Mouse (Mus musculus) heart, postnatal 25 days (tissue): ENCODE results near the gene Abca5. TPM values are rescaled to one million over a fixed set of nuclear protein-coding genes. Genes with fewer than 3 reads are reported as not detected.

Experiments
- DNase-seq: peaks from one replicate; pipeline ENCODE4 v3.0.0; 2022; ENCODE audit warnings: low spot score
- intact Hi-C: fragments of 180-260 bp; cut with DNase I; formaldehyde crosslinking; loops from one replicate; pipeline ENCODE4 v1.15.1; 2025
- total RNA-seq, 2 experiments: library from RNA; stranded (reverse); gene quantifications; 2 replicates each; pipeline ENCODE4 v1.2.3; 2021

The Abca5 gene
- total RNA-seq, 2 experiments from 2014 or later = 7.1 to 8.1 TPM

DNA sequence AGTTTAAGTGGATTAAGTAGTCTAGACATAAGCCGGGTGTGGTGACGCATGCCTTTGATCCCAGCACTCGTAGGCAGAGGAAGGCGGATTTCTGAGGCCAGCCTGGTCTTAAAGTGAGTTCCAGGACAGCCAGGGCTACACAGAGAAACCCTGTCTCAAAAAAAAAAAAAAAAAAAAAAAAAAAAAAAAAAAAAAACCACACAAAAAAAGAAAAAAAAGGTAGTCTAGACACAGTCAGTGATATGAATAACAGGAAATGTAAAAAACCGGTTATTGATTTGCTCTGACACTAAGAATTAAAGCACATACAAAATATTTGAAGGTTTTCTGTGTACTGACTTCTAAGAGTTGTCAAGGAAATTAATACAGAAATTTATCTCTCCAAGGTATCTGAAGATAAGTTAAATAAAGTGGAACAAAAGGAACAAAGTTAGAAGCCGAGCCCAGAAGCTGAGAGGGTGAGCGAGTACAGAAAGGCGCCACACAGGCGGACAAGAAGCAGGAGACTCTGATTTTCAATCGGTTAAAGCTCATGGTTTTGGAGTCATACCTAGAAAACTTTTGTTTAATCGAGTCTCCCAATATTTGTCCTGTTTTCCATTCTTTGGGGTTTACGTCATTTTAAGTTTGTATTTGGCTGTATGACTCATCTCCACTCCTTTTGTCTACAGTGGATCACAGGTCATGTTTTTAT is 30.9 kb downstream of the Abca5 start:
- intact Hi-C loops = no loop called here

DNA sequence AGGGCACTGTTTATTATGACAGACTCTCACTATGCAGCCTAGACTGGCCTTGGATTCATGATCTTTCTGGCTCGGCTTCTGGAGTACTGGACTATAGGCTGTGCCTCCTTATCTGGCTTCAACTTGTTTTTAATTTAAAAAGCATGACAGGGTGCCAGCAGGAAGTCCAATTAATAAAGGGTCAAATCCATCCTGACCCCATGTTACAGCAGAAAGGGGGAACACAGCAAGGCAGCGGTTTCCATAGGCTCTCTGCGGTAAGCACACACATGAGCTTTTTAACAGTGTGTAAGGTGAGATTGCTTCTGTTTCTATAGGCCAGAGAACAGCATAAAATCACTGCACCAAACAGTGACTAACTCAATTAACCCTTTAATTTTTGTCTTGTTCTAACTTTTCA is 34.1 kb downstream of the Abca5 start:
- no peak for DNase-seq
- intact Hi-C loops = no loop called here

More for the DNA sequence above, 30.9 kb downstream of the Abca5 start:
- DNase-seq = no peak

DNA sequence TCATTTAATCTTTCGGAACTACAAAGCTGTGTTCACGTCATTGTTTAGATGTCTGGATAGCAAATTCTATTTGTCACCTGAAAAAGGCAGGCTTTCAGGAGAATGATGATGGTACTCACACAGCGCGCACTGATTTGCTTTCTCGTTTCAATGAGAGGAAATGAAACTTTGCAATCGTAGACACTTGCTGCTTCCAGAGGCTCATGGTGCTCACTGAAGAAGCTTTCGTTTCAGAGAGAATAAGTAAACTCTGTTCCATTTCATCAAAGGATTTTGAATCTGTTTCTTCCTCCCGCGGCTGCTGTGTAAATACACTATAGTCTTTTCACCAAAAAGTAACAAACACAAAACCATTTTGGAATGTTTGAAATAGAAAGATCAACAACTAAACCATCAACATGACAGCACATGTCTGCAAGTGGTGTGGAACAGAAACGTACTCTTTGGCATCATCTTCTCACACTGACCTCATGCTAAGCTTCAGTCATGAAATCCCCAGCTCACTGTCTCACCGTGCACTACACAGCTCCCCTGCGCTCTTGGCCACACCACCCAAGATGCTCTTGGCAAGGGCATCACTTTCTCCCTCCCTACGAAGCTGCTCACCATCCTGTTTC is 39.5 kb downstream of the Abca5 start:
- no peak for DNase-seq
- intact Hi-C loops = no loop called here

DNA sequence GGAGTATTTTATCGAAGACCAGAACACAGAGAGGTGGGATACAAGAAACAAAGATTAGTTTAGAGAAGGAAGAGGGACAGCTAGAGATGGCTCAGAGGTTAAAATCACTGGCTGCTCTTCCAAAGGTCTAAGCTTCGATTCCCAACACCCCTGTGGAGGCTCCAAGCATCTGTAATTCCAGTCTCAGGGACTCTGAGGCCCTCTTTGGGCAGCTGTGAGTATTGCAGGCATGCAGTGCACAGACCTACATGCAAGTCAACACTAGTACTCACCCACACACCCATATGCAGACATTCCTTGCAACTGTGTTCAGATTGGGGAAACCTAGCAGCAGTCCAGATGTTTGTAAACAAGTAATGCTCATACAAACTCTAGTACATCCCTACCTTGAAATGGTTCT is 46.9 kb downstream of the Abca5 start:
- no peak for DNase-seq
- intact Hi-C loops = no loop called here

DNA sequence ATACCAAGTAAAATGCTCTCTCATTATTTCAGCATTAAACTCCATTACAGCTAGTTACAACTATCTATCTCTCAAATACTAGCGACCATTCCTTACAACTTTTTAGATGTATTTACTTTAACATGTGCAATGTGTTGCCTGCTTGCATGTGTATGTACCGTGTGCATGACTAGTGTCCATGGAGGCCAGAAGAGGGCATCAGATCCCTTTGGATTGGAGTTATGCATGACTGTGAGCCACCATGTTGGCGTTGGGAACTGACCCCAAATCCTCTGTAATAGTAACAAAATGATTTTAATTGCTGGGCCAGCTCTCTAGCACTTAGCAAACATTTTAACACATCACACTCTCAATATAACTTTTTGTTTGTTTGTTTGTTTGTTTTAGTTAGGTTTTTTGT is 49.1 kb downstream of the Abca5 start:
- no peak for DNase-seq
- intact Hi-C loops = no loop called here

DNA sequence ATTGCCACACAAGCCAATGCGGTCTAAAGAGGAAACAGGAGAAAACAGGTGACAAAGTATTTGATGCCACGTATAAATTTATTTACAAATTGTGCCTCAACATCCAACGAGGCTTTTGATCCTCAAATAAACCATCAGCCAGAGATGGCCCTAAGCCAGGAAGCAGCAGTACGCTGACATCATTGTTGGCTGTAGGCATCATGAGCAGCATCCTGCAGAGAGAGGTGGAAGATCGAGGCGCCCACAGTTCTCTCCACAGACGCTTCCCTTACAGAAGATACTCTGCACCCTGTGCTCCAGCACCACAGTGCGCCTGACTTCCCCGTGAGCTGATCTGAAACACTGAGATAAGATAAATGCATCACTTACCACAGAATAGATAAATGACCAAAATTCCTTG is 49.8 kb downstream of the Abca5 start:
- no peak for DNase-seq

DNA sequence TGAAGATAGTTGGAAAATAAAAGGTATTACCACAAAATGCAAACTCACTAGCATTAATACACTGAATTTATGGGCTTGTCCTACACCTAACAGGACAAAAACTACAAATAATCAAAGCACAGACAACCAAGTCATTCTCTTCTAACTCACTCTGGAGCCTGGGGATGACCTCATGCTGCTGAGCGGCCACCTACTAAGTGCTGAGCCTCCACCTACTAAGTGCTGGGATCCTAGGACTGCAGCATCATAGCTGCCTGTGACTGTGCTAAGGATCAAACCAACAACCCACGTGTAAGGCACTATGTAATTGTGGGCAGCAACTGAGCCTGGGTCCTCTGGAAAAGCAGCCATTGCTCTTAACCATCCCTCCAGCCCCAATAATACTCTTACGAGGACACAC is 51.2 kb downstream of the Abca5 start:
- no peak for DNase-seq
- intact Hi-C loops = no loop called here

More for the DNA sequence above, 49.8 kb downstream of the Abca5 start:
- intact Hi-C loops = no loop called here

DNA sequence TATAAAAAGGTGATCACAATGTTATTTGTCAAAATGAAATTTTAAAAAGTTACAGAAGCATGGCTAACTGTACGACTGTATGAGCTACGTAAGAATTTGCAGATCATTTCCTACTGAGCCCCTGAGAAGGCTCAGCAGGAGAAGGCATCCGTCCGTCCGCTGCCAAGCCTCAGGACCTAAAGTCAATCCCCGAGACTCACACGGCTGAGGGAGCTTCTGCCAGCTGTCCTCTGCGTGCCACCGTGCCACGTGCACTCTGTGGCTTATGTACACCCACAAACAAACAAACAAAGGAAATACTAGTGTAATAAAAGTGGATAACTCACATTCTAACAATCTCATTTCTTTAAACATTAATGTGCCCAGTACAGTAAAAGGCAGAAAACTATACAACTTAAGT is 52.7 kb downstream of the Abca5 start:
- intact Hi-C loops = no loop called here
- no peak for DNase-seq

DNA sequence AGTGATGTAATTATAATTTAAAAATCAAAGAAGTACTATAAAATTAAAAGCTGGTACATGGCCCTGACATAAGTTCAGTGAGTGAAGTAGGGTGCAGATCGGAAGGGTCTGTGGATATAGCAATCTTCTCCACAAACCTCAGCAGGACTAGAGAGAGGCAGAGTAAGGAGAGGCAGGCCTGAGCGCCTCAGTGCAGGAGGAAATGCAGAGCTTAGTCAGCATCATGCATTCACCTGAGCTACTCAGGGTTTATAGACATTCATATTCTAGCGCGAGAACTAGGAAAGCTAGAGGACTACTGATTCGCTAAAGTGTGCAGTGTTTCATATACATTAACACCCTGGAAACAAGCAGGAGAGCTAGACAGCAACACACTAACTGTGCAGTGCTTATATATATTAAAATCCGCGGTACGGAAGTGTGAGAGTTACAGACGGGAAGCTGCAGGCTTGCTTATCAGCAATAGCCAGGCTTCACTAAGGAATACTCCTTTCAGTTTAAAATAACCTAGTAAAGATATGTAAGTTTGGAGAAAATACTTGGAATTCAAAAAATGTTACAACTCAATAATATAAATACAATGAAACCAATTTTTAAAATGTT is 53.2 kb downstream of the Abca5 start:
- intact Hi-C loops = no loop called here

DNA sequence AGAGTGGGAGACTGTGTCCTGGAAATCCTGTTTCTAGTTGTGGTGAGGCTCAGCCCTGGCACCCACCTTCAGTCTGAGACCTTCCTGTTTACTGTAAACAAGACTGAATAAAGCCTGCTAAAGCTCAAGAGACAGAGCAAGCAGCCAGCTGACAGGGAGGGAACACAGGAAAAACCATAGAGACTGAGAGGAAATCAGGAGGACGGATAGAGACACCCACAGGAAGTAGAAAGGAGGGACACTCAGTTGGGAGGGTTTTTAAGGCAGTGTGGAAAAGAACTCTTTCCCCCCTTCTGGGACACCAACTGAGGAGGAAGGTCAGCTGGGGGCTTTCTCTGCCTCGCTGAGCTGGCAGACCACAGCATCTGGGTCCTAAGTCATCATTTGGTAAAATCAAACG is 62.7 kb downstream of the Abca5 start:
- DNase-seq = no peak
- intact Hi-C loops = no loop called here

More for the DNA sequence above, 53.2 kb downstream of the Abca5 start:
- no peak for DNase-seq

DNA sequence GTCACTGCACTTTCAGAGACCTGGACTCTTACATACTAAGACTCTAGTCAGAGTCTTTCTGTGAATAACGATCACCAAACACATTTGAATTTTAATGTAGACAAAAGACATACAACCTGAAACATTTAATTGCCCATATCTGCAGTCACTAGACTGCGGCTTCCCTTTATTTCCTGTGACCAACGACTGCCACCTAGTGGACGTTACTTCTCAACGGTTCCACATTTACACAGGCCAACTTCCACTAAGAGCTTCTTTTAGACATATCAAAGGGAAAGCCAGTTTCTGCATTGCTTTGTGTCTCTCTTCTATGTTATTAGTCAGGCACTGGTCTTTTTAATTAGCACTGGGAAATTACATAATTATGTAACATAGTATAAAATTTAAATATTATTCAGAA is 65.8 kb downstream of the Abca5 start:
- intact Hi-C loops = loop anchor here (1.0 kb wide), 1 partner anchor 398 kb away; no protein-coding TSS in a partner anchor
- DNase-seq = no peak

DNA sequence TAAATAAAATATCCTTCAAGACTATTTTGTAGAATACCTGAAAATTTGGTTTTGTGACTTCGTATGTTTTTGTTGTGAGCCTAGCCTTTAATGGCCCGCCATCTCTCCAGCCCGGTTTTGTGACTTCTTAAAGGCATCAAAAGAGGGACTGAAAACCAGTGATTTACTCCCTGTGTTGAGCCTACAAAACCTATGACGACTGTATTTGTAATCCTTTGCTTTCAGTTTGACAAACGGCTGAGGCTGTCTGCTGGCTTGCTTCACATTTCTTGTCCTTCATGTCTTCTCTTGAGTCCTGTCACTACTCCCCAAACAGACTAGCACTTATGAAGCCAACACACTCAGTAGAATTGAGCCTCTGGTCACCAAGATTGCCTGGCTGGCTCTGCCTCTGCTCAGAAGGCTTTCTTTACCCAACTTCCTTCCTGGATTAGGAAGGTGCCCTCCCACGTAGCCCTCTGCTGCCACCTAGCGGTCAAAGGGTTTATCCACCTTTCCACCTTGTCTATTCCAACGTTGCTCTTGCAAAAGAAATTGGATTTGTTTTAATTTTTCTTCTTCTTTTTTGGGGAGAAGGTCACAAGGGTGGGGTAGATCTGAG is 69.2 kb downstream of the Abca5 start:
- intact Hi-C loops = loop anchor here (5.0 kb wide), 1 partner anchor 376 kb away; no protein-coding TSS in a partner anchor

DNA sequence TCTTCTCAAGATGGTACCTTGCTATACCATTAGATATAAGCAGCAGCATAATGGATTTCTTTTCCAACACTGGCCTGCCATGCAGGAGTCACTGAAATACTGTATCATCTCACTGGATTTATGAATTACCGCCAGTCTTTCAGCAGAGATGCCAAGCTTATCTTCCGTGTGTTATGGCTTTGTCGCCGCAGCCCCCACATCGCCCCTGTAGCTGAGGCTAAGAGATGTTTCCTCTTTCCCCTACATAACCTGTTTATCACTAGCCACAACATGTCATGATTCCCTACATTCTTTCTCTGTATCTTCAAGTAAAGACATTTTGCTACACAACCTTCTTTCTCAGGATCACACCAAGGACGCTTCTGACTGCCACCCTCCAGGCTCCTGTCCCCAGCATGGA is 70.3 kb downstream of the Abca5 start:
- intact Hi-C loops = loop anchor here (5.0 kb wide), 1 partner anchor 375 kb away; no protein-coding TSS in a partner anchor
- DNase-seq = no peak

More for the DNA sequence above, 69.2 kb downstream of the Abca5 start:
- DNase-seq = peak; percentile 55

DNA sequence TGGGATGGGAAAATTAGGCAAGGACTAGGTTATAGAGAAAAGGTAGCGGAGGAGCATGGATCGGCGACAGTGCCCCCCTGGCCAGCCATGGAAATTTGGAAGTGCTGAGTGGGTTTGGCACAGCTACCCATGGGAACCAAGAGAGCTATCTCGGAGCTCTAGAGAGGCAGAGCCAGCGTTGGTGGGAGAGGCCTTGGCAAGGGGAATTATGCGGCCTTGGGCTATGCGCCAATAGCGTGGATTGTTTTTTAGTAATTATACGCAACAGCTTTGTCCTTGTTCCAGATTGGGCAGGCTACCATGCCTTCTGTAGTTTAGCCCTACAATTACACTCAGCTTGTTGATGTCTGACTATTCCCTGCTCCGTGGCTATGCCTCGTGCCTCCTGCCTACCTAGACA is 70.8 kb downstream of the Abca5 start:
- no peak for DNase-seq
- intact Hi-C loops = loop anchor here (5.0 kb wide), 1 partner anchor 374 kb away; no protein-coding TSS in a partner anchor

DNA sequence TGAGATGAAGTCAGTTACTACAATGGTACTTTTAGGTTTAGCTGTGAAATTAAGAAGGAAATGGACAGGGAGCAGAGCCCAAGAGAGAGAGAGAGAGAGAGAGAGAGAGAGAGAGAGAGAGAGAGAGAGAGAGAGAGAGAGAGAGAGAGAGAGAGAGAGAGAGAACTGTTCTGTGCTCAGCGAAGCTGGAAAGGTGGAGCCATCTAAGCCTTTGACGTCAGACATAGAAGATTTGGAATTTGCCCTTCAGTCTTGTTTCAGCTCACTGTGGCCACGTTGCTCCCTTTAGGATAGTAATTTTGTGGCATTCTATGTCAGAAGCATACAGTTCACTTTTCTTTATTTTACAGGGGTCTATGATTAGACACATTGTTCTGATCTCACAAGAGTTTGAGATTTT is 75.6 kb downstream of the Abca5 start:
- intact Hi-C loops = no loop called here
- no peak for DNase-seq

DNA sequence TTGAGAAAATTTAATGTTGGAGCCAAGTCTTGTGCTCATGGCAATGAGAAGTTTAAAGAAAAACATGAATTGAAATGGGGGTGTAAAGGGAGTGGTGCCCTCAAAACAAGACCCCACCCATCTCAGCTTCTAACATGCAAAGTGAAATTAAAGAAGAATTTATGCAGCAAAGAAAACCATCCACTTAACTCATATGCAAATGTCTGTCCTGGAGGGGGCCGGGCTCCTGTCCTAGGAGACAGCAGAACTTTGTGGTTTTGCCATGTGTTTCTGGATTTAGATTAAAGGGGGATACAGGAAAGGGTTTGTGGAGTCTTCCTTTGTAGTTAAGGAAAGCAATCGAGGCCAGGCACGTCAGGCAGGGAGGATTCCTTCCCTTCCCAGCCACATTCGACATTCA is 79.6 kb downstream of the Abca5 start:
- intact Hi-C loops = no loop called here
- no peak for DNase-seq

DNA sequence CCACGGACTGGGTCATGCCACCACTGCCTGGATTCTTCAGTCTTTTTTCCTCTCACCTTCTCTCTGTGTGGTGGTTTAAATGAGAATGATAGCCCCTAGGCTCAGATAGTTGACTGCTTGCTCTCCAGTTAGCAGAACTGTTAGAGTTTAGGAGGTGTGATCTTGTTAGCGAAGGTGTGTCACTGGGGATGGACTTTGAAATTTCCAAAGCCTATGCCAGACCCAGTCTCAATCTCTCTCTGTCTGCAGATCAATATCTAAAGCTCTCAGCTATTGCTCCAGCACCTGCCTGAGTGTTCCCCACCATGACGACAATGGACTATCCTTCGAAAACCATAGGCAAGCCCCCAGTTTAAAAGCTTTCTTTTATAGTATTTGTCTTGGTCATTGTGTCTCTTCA is 80.5 kb downstream of the Abca5 start:
- no peak for DNase-seq
- intact Hi-C loops = no loop called here

DNA sequence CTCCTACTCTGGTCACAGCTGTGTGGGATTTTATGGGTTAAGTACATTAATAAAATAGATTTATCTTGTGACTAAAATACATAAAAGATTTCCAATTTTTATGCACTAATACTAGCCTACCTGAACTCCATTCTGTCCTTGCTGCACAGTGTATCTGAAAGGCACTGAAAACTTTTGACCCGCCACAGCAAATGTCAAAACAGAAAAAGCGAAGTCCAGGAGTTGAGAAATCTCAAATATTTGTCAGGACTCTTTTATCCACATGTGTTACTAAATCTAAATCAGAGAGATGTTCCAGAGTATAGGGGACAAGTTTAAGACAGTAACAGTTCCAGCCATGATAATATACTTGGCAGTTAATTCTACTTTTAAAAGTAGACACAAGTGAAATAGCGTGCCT is 85.3 kb downstream of the Abca5 start:
- DNase-seq = no peak
- intact Hi-C loops = no loop called here

DNA sequence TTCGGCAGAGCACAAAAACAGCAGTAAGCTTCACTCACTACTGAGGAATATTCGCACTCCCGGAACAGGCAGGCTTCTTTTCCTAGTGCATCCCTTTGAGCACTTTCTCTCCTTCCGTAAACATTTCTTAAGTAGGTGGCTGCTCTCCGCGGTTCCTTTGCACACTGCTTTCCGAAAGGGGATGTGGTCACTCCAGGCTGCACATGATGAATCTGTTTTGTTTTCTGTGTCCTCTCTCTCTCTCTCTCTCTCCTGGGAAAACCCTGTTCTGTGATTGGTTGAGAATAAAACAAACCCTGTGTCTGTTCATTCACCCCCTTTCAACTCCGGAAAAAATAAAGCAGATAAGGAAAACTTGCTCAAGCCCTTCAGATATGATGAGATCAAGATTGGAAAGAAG is 86.0 kb downstream of the Abca5 start, which contains the start of gene Abca6:
Gene Abca6 (minus strand): TSS at position 243 of the 400 bp plus-strand sequence.
- intact Hi-C loops = no loop called here
- DNase-seq = peak; percentile 11

DNA sequence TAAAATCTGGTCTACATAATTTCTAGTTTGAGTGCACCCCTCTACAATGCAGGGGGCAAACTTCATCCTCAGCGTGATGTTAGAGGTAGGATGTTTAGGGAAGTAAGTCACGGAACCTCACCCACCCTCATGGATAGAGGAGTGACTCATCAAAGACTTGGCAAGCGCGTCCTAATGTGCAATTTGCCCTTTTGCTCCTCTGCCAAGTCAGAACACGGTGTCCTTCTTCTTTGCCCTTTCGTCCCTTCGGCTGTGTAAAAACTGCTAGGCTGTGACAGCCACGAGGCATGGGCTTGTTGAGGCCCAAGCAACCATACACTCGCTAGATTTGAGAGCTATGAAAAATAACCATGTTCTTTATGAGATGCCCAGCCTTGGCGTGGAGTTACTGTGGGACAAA is 92.8 kb downstream of the Abca5 start:
- DNase-seq = no peak
- intact Hi-C loops = loop anchor here (10.0 kb wide), 1 partner anchor 70 kb away; no protein-coding TSS in a partner anchor

DNA sequence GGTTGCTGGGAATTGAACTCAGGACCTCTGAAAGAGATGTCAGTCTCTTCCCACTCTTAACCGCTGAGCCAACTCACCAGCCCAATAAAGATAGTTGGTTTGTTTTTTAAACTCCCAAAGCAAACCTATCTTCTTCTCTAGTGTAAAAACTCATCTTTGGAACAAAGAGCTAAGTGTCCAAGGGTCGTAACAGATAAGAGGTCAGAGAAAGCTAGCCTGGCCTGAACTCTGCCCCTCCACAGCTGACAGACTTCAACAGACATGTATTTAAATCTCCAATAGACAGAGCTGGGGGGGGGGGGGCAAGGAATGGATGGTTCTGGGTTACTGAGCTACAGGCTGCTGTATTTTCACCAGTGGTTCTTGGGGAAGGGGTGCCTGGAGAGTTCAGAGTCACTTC is 100.0 kb downstream of the Abca5 start:
- intact Hi-C loops = no loop called here
- DNase-seq = no peak
